Mouse (Mus musculus) liver, embryonic 11.5 days (tissue): Measurements from ENCODE around the gene Paqr7. TPM values are rescaled to one million over a fixed set of nuclear protein-coding genes. Genes with fewer than 3 reads are reported as not detected.
A peak's percentile ranks its signal among the peaks of the same experiment; 100 is the strongest.

Experiments used
- ATAC-seq: fragments of 200-750 bp; cut with Nextera tagmentation; replicated peaks from 2 replicates; pipeline ENCODE4 v1.8.0; 2017; ENCODE audit warnings: moderate number of reproducible peaks, mild to moderate bottlenecking, moderate TSS enrichment, moderate library complexity; ENCODE audit not compliant: low FRiP score
- DNase-seq: peaks from one replicate; pipeline ENCODE4 v3.0.0-alpha.2; 2017; ENCODE audit warnings: low spot score
- H3K27ac ChIP-seq: fragments of 300-500 bp; sonication (generic); 2 replicates; pipeline ENCODE4 v1.5.1; 2014; ENCODE audit warnings: mild to moderate bottlenecking, low read depth, low read length, control low read depth
- H3K27me3 ChIP-seq: fragments of 300-500 bp; sonication (generic); replicated peaks from 2 replicates; pipeline ENCODE4 v1.6.1; 2014; ENCODE audit warnings: low read length, mixed read lengths; ENCODE audit not compliant: control insufficient read depth, insufficient read depth
- H3K36me3 ChIP-seq: fragments of 300-500 bp; sonication (generic); 2 replicates; pipeline ENCODE4 v1.6.1; 2014; ENCODE audit warnings: mild to moderate bottlenecking, low read length, moderate library complexity, mixed read lengths; ENCODE audit not compliant: control insufficient read depth, insufficient read depth
- H3K4me1 ChIP-seq: fragments of 300-500 bp; sonication (generic); replicated peaks from 2 replicates; pipeline ENCODE4 v1.6.1; 2014; ENCODE audit warnings: low read length, mixed read lengths; ENCODE audit not compliant: control insufficient read depth, insufficient read depth
- H3K4me2 ChIP-seq: fragments of 300-500 bp; sonication (generic); 2 replicates; pipeline ENCODE4 v1.6.1; 2014; ENCODE audit warnings: mild to moderate bottlenecking, control low read depth, moderate library complexity
- H3K4me3 ChIP-seq: fragments of 300-500 bp; sonication (generic); 2 replicates; pipeline ENCODE4 v1.5.1; 2014; ENCODE audit warnings: low read depth, low read length, control low read depth
- H3K9ac ChIP-seq: fragments of 300-500 bp; sonication (generic); 2 replicates; pipeline ENCODE4 v1.6.1; 2014; ENCODE audit warnings: low read depth, low read length, control low read depth
- H3K9me3 ChIP-seq: fragments of 300-500 bp; sonication (generic); 2 replicates; pipeline ENCODE4 v1.6.1; 2016; ENCODE audit warnings: low read length, inconsistent platforms, mixed read lengths; ENCODE audit not compliant: control insufficient read depth
- WGBS: fragments of 180-500 bp; shearing (Covaris S2); extraction: QIAGEN DNeasy Blood & Tissue Kit; methylation state at CpG from one replicate; pipeline ENCODE4 v1.1.7; 2014; 5-methylcytosine and 5-hydroxymethylcytosine counted together
- polyA plus RNA-seq: library from polyadenylated mRNA; unstranded; fragments of >200 nt; fragmentation: Nextera tagmentation; extraction: Ambion mirVana; gene quantifications from 2 replicates; pipeline ENCODE4 v1.2.1, GENCODE M21; 2014

The Paqr7 gene
- polyA plus RNA-seq: 2.5 and 3.0 TPM in 2 replicates

DNA sequence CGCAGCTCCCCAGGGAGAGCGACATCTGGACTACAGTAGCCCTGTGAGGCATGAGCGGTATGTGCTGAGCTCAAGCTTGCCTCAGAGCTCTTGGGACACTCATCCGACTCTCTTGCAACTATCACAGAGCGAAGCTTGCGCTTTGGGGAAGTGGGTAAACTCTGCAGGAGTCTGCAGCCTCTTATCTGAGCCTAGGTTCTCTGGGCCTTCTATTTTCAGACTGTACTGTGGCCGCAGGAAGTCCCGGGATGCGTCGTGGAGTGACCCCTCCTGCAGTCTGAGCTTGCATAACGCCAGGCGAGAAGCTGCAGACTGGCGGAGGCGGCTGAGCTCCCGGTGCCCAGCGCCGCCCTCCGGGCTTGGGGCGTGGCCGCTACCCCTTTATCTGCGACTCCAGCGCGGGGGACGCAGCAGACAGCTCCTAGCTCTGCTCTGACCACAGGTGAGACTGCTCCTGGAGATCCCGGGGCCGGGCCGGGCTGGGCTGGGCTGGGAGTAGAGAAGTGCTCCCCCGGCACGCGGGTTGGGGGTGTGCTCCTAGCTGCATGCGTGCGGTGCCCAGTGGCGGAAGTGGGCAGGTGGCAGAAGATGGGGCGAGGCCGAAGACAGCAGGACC, at the start of gene Paqr7:
Gene Paqr7, plus strand, starts transcription at position 103 of the 616 bp plus-strand sequence.
- DNase-seq: peak; percentile 83
- 2% methylated on average over 35 of the region's 35 CpGs for WGBS
- H3K36me3 ChIP-seq: no peaks in the 10 kb centered on the region
- H3K9ac ChIP-seq: peak within 1 kb of the TSS; percentile 59
- peak; percentile 87 for ATAC-seq
- H3K4me1 ChIP-seq: peaks cover 45% of the 10 kb centered on the region
- H3K4me3 ChIP-seq: peak within 1 kb of the TSS; percentile 51
- H3K27me3 ChIP-seq: no peaks in the 10 kb centered on the region
- peak within 1 kb of the TSS; percentile 78 for H3K27ac ChIP-seq
- H3K4me2 ChIP-seq: peak within 1 kb of the TSS; percentile 92
- H3K9me3 ChIP-seq: no peaks in the 10 kb centered on the region

- DNase-seq (no peak), ATAC-seq (no peak)
- H3K9me3 ChIP-seq: no peaks in the 10 kb centered on the region
- no peaks in the 10 kb centered on the region for H3K36me3 ChIP-seq
- no peak overlapping the region for H3K4me2 ChIP-seq
- H3K4me1 ChIP-seq: peaks cover 5% of the 10 kb centered on the region
- H3K4me3 ChIP-seq: no peak overlapping the region
- H3K27ac ChIP-seq: no peak overlapping the region
- no peak overlapping the region for H3K9ac ChIP-seq
- 41% methylated on average over 23 of the region's 23 CpGs for WGBS
- peaks cover 8% of the 10 kb centered on the region; the same call in 1 of the 2 replicates for H3K27me3 ChIP-seq
These were observed 48.5 kb upstream of the Paqr7 start for GRCm38 (mm10) chr4:134447966-134448365.

DNA sequence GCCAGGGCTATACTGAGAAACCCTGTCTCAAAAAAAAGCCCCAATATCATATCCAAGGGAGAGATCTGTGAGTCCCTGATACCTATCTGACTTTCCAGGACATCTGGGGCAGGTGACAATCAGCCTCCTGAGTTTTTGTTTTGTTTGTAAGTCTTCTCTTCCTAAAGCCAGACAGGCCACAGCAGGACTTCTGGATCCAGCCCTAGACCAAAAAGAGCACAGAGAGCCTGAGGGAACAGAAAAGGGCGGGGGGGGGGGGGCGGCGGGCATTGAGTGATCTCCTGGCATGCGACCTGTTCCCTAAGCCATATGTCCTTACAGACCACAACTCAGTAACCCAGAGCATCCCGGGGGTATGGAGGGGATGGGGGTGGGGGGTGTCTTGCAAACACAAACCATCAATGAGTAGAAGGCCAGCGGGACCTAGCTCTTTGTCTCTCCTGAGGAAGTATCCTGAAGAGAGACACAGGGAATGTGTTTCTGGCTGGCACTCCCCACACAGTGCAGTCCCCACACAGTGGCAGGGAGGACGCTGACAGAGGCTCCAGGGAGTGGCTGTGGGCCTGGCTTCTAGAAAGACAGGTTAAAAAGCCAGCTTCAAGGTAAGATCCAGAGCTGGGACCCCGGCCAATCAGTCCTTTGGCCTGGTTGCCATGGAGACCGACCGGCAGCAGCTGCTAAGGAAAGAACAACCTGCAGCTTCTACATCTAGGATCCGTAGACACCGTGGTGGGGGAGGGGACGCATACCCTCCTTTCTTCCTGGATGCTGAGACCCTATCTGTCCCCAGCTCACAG, 46.7 kb upstream of the Paqr7 start:
- Histone ChIP-seq H3K27ac (no peak overlapping the region), H3K4me3 (no peak overlapping the region), H3K4me1 (peaks cover 5% of the 10 kb centered on the region), H3K4me2 (no peak overlapping the region), H3K36me3 (no peaks in the 10 kb centered on the region), H3K9ac (no peak overlapping the region), H3K9me3 (no peaks in the 10 kb centered on the region), H3K27me3 (peaks cover 15% of the 10 kb centered on the region)
- 50% methylated on average over 13 of the region's 13 CpGs for WGBS
- no peak for ATAC-seq
- no peak for DNase-seq

- H3K27me3 ChIP-seq: peaks cover 15% of the 10 kb centered on the region
- DNase-seq (no peak), ATAC-seq (no peak)
- H3K36me3 ChIP-seq: no peaks in the 10 kb centered on the region
- H3K4me3 ChIP-seq: no peak overlapping the region
- H3K4me2 ChIP-seq: peak overlapping the region; percentile 44
- H3K9me3 ChIP-seq: no peaks in the 10 kb centered on the region
- 31% methylated on average over 20 of the region's 20 CpGs for WGBS
- no peak overlapping the region for H3K27ac ChIP-seq
- peaks cover 11% of the 10 kb centered on the region for H3K4me1 ChIP-seq
- H3K9ac ChIP-seq: no peak overlapping the region
These were observed 45.9 kb upstream of the Paqr7 start for GRCm38 (mm10) chr4:134450392-134451195.

- no peak overlapping the region for H3K27ac ChIP-seq
- H3K9me3 ChIP-seq: no peaks in the 10 kb centered on the region
- no peak for DNase-seq
- no peak overlapping the region for H3K9ac ChIP-seq
- no peak overlapping the region for H3K4me2 ChIP-seq
- peaks cover 17% of the 10 kb centered on the region for H3K27me3 ChIP-seq
- H3K4me1 ChIP-seq: peaks cover 11% of the 10 kb centered on the region
- WGBS: 72% methylated on average over 9 of the region's 9 CpGs
- no peak for ATAC-seq
- H3K36me3 ChIP-seq: no peaks in the 10 kb centered on the region
- H3K4me3 ChIP-seq: no peak overlapping the region
These were observed 45.0 kb upstream of the Paqr7 start for GRCm38 (mm10) chr4:134451484-134451883.

GRCm38 (mm10) chr4:134453619-134454400, 42.7 kb upstream of the Paqr7 start:
- Histone ChIP-seq H3K4me1 (peaks cover 16% of the 10 kb centered on the region), H3K27ac (no peak overlapping the region), H3K4me2 (peak overlapping the region; percentile 1; the same call in 1 of the 2 replicates), H3K36me3 (no peaks in the 10 kb centered on the region), H3K9ac (no peak overlapping the region), H3K27me3 (peaks cover 14% of the 10 kb centered on the region), H3K9me3 (no peaks in the 10 kb centered on the region), H3K4me3 (no peak overlapping the region)
- WGBS: 41% methylated on average over 34 of the region's 34 CpGs
- DNase-seq: no peak
- no peak for ATAC-seq

GRCm38 (mm10) chr4:134455310-134455709, 41.2 kb upstream of the Paqr7 start:
- peaks cover 14% of the 10 kb centered on the region for H3K27me3 ChIP-seq
- no peak for DNase-seq
- H3K9ac ChIP-seq: no peak overlapping the region
- H3K9me3 ChIP-seq: no peaks in the 10 kb centered on the region
- no peak overlapping the region for H3K4me3 ChIP-seq
- peak overlapping the region; percentile 4 for H3K4me2 ChIP-seq
- WGBS: 24% methylated on average over 6 of the region's 6 CpGs
- H3K36me3 ChIP-seq: no peaks in the 10 kb centered on the region
- ATAC-seq: no peak
- no peak overlapping the region for H3K27ac ChIP-seq
- peaks cover 24% of the 10 kb centered on the region for H3K4me1 ChIP-seq
